Mouse (Mus musculus) erythroblast, adult 5-6 weeks (primary cell): Measurements from ENCODE around the gene Stt3b. TPM values are rescaled to one million over a fixed set of nuclear protein-coding genes. Genes with fewer than 3 reads are reported as not detected.

ENCODE experiments used
- ATAC-seq: replicated peaks from 2 replicates; pipeline ENCODE4 v1.8.0; 2016; ENCODE audit warnings: moderate number of reproducible peaks, mild to moderate bottlenecking, moderate TSS enrichment, inconsistent platforms; ENCODE audit not compliant: poor library complexity, low FRiP score, severe bottlenecking
- total RNA-seq, 2 experiments: library from RNA; stranded (forward) in 1 of 2; stranded (reverse) in 1 of 2; fragments of 150-400 nt in 1 of 2; fragments of 200-764, 138-1000 nt in 1 of 2; gene quantifications; 2 replicates each; pipeline versions ENCODE4 v1.2.3 to v1.2.4; 2015 to 2017; ENCODE audit warnings: low replicate concordance in 2 of 2

Gene Stt3b
- total RNA-seq, 2 experiments from 2014 or later, result 27.3 to 39.8 TPM

DNA sequence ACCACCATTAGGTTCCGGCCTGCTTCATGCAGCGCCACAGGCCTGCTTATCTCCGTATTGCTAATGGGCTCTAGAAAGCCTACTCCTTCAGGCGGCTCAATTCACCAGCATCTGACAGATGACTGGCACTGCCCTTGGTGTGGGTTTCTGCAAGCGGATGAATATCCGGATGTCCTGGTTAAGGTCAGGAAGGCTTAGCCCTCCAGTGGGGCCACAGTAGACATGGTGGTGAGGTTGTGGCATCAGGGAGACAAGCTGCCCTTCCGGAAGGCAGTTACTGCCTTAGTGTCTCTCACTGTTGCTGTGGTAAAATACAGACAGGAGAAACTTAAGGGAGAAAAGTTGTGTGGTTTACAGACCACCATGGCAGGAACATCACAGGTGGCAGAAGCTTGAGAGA lies 89.0 kb downstream of the Stt3b start:
- ATAC-seq, result no peak

DNA sequence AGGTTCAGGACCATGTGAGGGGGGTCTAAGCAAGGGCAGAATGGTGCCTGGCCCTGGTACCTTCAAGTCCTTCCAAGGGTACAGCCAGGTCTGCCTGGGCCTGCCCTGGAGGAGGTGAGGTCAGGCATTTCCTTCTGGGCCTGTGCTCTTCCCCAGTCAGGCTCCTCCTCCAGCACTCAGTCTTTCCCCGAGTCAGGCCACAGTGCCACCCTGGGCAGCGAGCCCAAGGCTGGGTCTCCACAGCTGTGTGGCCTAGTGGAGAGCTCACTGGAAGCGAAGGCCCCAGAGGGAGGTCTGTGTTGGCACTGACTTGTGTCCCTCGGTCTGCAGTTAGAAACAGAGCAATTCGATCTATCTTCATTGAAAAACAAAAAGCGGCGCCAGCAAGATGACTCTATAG lies 89.8 kb downstream of the Stt3b start:
- ATAC-seq, result no peak

DNA sequence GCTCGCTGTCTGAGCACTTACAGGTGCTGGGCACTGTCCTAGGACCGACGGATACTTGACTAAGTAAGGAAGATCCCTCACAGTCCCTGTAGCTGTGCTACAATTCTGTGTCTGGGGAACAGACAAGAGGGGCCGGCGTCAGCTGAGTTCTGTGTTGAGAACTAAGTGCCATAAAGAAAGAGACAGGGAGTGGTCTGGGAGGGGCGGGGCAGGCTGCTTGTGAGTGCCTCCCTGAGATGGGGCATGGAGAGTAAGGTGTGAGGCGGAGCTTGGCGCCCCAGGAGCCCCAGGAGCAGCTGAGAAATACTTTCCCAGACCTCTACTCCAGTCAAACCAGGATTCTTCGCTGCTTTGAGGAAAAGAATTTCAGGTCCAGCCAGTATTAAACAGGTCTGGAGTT lies 92.2 kb downstream of the Stt3b start:
- ATAC-seq, result no peak

DNA sequence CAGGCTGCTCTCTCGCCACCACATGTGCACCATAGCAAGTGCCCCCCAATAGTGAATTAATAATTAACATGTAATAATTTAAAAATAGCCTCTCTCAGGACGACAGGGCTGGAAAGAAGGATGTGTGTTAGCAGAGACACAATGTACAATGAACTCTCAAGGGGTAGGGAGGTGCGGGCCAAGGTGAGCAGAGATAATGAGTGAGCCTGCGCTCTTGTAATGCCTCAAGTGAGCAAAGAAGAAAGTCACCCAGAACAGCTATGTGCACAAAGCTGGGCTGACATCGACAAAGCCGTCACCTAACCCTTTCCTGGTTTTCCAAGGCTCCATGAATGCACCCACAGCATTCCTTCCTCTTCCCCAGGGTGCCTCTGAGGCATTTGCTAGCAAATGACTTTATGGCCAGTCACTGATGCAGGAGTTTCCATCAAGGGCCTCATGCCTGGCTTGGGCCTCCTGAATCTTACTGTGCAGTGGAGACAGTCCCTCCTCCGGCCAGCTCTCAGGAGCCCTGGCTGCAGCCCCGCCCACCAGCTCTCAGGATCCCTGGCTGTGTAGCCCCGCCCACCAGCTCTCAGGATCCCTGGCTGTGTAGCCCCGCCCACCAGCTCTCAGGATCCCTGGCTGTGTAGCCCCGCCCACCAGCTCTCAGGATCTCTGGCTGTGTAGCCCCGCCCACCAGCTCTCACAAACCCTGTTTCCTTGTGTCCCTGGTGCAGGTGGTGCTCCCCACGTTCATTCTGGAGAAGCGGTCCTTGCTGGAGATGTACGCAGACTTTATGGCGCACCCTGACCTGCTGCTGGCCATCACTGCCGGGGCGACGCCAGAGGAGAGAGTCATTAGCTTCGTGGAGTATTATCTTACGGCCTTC lies 94.2 kb downstream of the Stt3b start:
- peak; percentile 80 for ATAC-seq

DNA sequence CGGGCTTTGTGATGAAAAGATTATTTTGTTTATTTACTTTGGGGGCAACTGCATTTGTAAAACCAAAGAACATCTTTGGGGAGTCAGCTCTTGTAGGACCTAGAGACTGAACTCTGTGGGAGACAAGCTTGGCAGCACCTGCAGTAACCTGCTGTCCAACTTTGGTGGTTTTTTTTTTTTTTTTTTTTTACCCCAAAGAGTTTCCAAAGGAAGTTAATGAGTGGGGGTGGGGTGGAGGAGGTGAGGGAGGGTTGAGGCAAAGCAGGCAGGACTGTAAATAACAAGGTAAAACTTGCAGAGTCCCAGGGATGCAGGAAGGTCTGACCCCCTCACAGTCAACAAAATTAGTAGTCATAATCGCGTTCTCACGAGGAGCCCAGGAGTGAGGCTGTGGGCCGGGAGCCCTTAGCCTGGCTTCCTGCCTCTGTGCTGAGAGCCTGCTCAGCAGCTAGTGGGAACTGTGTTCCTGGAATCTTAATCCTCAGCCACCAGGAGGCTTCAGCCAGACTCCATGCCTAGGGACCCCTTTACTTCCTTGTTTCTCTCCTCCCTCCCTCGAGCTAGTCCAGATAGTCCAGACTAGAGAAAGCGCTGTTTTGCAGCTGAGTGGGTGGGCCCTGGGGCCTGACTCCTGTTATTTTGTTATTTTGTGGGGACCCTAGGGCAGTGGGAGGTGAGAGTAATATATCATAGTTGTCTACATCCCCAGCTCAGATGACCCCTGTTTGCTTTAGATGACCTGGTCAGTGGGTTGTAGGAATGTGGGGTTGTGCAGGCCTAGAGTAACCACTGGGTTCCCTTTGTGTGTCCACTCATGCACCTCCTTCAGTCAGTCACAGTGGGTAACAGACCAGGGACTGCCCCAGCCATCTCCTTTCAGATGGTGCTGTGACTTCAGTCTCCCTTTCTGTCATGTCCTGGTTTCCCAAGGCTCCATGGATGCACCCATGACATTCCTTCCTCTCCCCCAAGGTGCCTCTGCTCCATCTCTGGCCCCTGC lies 95.3 kb downstream of the Stt3b start:
- no peak for ATAC-seq

DNA sequence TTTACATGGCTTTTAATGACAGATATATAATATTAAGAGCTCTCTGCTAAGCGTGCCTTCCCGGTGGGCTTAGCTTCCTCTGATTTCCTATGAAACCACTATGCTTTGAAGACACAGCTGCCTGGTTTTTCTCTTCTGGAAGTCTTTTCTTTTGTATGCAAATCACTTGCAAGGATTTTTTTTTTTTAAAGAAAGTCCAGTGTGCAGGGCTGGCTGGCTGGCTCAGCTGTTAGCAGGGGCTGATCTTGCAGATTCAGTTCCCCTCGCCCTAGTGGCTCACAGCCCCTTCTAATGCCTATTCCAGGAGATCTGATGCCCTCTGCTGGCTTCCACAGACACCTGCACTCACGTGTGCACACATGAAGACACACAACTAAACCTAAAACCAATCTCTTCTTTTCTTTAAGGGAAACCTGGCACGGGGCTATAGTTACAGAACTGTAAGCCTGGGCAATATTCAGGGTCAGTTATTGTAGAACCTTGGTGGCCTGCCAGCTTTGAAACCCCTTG lies 96.4 kb downstream of the Stt3b start:
- ATAC-seq, result no peak

DNA sequence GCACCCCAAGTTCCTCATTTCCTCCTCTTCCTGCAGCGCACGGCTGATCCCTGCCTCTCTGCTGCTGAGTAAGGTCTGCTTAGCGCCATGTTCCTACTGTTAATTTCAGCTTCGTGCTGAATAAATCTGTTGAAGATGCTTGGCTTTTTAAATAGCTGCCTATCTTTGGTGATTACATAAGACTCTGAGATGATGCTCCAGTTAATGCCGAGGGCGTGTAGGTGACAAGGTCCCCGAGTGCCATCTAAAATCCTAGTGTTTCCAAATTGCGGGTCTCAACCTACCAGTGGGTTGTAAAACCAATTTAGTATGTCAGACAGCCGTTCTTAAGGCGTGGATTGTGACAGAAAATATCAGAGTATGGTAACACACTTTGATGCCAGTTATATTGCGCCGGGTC lies 99.7 kb downstream of the Stt3b start:
- ATAC-seq, result no peak

DNA sequence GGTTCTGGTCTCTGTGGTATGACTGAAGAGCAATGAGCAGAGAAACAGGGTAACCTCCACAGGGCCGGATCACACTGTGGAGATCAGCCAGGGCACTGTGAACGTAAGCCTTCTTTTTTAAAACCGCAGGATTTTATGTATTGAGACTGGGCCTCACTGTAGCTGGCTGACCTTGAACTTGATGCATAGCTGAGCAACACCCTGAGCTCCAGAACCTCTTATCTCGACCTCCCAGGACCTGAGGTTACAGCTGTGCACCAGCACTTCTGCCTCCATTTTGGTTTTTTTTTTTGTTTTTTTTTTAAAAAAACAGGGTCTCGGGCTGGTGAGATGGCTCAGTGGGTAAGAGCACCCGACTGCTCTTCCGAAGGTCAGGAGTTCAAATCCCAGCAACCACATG lies 100.5 kb downstream of the Stt3b start:
- ATAC-seq, result 0 out of 2 replicates have a peak, but pooled peaks have one; percentile 58

DNA sequence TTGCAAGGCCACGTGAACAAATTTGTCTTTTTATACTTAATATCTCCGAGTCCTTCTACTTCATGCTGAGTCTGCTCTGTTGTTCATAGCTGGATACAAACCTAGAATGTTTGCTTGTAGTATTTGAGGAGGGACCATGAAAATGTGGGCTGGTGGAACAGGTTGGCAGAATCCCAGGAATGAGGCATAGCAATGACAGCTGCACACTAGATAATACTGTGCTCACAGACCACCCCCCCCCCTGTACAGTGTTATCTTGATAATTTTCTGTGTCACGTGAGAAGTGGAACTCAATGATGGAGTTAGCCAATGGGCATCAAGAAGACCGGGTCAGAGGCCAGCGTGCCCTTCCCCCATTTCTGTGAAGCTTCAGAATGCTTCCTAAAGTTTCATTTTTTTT lies 104.0 kb downstream of the Stt3b start:
- ATAC-seq, result no peak

DNA sequence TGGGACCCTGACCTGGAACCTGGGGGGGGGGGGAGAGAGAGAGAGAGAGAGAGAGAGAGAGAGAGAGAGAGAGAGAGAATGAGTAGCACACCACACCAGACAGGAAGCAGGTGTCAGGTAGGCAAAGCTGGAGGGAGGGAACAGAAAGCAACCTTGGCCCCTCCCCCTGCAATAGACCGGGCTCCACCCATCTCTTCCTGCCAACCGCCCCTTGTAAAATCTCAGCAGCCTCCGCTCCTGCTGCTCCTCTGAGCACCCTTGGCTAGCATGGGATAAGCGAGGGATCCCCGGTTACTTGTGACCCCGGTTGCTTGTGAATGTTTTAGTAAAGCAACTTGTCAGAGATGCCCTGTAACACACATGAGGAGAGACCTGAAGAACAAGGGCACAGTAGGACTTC lies 104.7 kb downstream of the Stt3b start:
- 0 out of 2 replicates have a peak, but pooled peaks have one; percentile 42 for ATAC-seq

DNA sequence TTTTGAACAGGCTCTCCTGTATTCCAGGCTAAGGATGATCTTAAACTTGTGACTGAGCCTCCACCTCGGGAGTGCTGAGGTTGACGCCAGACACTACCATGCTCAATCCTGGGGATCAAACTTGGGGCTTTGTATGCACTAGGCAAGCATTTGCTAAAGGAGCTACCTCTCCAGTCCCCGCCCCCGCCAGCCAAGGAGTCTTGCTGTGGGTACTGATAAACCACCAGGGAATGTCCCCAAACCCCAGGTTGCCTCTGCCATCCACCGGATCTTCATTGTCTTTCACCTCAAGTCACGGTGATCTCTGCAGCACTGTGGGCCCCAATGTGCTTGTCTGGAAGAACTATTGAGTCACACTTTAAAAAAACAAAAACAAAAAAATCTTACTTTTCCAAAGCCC lies 107.1 kb downstream of the Stt3b start:
- ATAC-seq, result no peak

DNA sequence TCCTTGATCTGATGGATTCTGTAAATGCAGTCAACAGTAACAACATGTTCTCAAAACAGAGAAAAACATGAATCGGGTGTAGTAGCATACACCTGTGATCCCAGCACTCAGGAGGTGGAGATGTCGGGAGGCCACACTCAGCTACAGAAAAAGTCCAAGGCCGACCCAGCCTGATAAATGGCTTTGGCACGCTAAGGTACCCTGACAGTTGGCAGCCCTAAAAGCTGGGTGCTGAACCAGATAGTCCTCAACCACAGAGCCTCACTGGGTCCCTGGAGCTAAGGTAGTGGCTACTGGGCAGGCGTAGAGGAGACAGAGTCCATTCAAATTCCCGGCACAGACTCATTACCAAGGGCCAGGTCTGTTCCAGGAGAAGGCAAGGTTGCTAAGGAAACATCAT lies 109.0 kb downstream of the Stt3b start:
- ATAC-seq, result no peak

DNA sequence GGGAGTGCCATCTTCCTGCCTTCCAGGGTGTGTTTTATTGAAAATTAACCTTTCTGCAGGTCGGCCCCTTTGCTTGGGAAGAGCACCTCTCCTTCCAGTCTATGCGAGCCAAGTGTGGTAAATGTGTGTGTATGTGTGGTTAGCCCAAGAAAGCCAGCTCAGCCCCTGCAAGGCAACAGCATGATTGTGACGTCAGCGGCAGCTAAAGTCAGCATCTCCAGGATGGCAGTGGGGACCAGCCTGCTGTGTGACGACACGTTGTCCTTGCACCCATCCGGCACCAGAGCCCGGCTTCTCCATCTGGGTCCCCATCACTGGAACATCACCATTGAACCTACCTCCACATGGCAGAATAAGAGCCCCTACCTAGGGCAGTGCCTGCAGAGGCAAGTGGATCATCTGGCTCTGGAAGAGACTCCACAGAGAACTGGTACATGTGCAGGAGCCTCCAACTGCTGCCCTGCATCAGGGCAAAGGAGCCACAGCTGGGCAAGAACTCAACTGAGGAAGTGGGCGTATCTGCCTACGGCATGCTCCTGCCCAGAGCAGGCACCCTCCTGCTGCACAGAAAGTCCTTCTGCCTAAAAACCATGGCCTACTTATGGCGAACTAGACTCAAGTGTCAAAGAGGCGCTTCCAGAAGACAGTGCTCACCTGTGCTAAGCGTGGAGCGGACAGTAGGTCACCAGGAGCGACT lies 109.9 kb downstream of the Stt3b start:
- no peak for ATAC-seq

DNA sequence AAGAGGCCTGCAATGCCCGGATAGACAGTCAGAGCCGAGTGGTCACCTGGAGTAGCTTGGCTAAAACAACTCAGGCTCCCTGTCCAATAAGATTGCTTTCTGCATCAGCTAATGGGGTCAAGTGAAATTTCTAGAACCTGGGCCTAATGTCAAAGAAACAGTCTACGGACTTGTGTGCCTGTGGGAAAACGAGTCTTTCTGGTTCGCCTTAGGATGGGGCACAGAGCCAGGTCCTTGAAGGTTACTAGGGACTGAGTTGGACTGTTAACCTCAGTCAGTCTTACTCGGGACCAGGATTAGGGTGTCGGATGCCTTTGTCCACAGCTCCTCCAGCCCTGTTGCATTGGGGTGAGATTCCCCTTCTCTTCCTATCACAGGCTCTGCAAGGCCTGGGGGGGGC lies 113.1 kb downstream of the Stt3b start:
- no peak for ATAC-seq

DNA sequence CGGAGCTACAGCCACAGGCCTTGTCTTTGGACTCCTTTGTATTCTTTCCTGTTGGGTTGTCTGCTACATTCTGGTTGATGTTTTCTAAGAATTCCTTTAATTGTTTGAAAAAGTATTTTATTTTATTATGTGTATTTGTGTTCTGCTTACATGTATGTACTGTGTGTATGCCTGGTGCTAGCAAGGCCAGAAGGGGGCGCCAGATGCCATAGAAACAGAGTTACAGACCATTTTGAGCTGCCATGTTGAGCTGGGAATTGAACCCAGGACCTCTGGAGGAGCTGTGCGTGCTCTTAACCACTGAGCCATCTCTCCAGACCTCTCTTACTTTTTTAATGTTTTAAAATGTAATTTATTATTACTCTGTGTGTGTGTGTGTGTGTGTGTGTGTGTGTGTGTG lies 117.3 kb downstream of the Stt3b start:
- ATAC-seq, result no peak
